Mouse (Mus musculus) lung, postnatal 10 days (tissue): ENCODE data around the gene Hcn1.

Experiments used
- DNase-seq: peaks from one replicate; pipeline ENCODE4 v3.0.0; 2021

Gene Hcn1

GRCm38 (mm10) chr13:118035598-118035997 lies 433.5 kb downstream of the Hcn1 start:
- DNase-seq, result no peak
